Mouse (Mus musculus) forebrain, embryonic 12.5 days (tissue): ENCODE results near the gene Adamts9. TPM values are rescaled to one million over a fixed set of nuclear protein-coding genes. Genes with fewer than 3 reads are reported as not detected.

Source experiments
- ATAC-seq: fragments of 200-750 bp; cut with Nextera tagmentation; 2 replicates; pipeline ENCODE4 v1.8.0; 2017; ENCODE audit warnings: moderate TSS enrichment; ENCODE audit not compliant: low FRiP score
- H3K27ac ChIP-seq: fragments of 300-500 bp; sonication (generic); 2 replicates; pipeline ENCODE4 v1.5.1; 2016; ENCODE audit warnings: mild to moderate bottlenecking
- H3K27me3 ChIP-seq: fragments of 300-500 bp; sonication (generic); 2 replicates; pipeline ENCODE4 v1.6.1; 2016; ENCODE audit warnings: mild to moderate bottlenecking
- H3K36me3 ChIP-seq: fragments of 300-500 bp; sonication (generic); replicated peaks from 2 replicates; pipeline ENCODE4 v1.6.1; 2016; ENCODE audit warnings: mild to moderate bottlenecking
- H3K4me1 ChIP-seq: fragments of 300-500 bp; sonication (generic); 2 replicates; pipeline ENCODE4 v1.6.1; 2016
- H3K4me2 ChIP-seq: fragments of 300-500 bp; sonication (generic); 2 replicates; pipeline ENCODE4 v1.6.1; 2016; ENCODE audit warnings: mild to moderate bottlenecking, moderate library complexity
- H3K4me3 ChIP-seq: fragments of 300-500 bp; sonication (generic); replicated peaks from 2 replicates; pipeline ENCODE4 v1.5.1; 2016; ENCODE audit warnings: mild to moderate bottlenecking
- H3K9ac ChIP-seq: fragments of 300-500 bp; sonication (generic); 2 replicates; pipeline ENCODE4 v1.6.1; 2016; ENCODE audit warnings: mild to moderate bottlenecking
- H3K9me3 ChIP-seq: fragments of 300-500 bp; sonication (generic); 2 replicates; pipeline ENCODE4 v1.6.1; 2016
- WGBS: fragments of 180-500 bp; shearing (Covaris S2); methylation state at CpG from one replicate; pipeline ENCODE4 v1.1.7; 2016; 5-methylcytosine and 5-hydroxymethylcytosine counted together
- polyA plus RNA-seq: library from polyadenylated mRNA; unstranded; fragments of >200 nt; fragmentation: Nextera tagmentation; extraction: Ambion mirVana; gene quantifications from 2 replicates; pipeline ENCODE4 v1.2.1, GENCODE M21; 2016

Adamts9 gene
- polyA plus RNA-seq, 1 experiment from 2014 or later: 2.1 TPM

- no peaks in the 10 kb centered on the region for H3K4me1 ChIP-seq
- no peak for ATAC-seq
- H3K4me2 ChIP-seq: no peak overlapping the region
- H3K27ac ChIP-seq: no peak overlapping the region
- H3K9ac ChIP-seq: no peak overlapping the region
- WGBS: 89% methylated on average over 3 of the region's 3 CpGs
- no peak overlapping the region for H3K4me3 ChIP-seq
- no peaks in the 10 kb centered on the region for H3K9me3 ChIP-seq
- H3K27me3 ChIP-seq: no peaks in the 10 kb centered on the region
- no peaks in the 10 kb centered on the region for H3K36me3 ChIP-seq
Measured at GRCm38 (mm10) chr6:92910611-92911010, 32.7 kb downstream of the Adamts9 start.

DNA sequence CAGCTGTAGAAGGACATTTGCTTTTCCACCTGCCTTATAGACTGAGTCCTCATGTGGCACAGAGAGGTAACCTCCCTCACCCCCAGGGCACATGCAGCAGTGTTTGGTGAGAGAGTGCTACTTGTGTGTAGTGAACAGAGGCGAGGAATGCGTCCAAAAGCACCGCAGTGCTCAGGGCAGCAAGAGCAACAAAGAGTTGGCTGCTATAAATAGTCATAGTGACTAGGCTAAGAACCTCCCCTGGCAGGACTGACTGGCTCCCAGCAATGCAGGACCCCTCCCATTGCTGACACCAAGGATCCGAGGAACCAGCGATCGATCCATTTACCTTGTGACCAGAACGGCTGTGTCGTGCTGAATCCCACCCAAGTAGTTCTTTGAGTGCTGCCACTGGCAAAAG lies 33.9 kb downstream of the Adamts9 start:
- Histone ChIP-seq H3K27ac (no peak overlapping the region), H3K9ac (no peak overlapping the region), H3K27me3 (no peaks in the 10 kb centered on the region), H3K9me3 (no peaks in the 10 kb centered on the region), H3K4me3 (no peak overlapping the region), H3K4me1 (no peaks in the 10 kb centered on the region), H3K36me3 (no peaks in the 10 kb centered on the region), H3K4me2 (no peak overlapping the region)
- WGBS: 78% methylated on average over 8 of the region's 8 CpGs
- no peak for ATAC-seq

DNA sequence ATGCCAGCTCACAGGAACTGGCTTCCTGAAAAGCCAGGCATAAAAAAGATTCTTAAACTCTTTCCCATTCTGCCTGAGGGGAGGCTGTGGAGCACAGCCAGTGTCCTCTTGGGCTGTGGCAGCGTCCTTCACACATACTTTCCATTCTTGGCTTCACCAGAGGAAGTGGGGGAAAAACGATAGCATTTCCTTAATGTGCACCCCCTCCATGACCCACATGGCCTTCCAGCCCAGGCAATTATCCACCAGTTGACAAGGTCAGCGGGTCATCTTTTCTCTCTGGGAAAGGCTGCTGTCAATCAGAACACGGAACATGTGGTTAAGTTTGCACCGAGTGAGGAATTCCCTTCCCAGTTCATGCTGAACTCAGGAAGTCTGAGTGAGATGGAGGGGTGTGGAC lies 37.4 kb downstream of the Adamts9 start:
- no peak overlapping the region for H3K27ac ChIP-seq
- no peak overlapping the region for H3K9ac ChIP-seq
- no peaks in the 10 kb centered on the region for H3K27me3 ChIP-seq
- WGBS: 36% methylated on average over 5 of the region's 5 CpGs
- ATAC-seq: no peak
- no peaks in the 10 kb centered on the region for H3K4me1 ChIP-seq
- H3K4me2 ChIP-seq: no peak overlapping the region
- H3K4me3 ChIP-seq: no peak overlapping the region
- no peaks in the 10 kb centered on the region for H3K9me3 ChIP-seq
- no peaks in the 10 kb centered on the region for H3K36me3 ChIP-seq

GRCm38 (mm10) chr6:92904491-92904890 lies 38.8 kb downstream of the Adamts9 start:
- Histone ChIP-seq H3K9ac (no peak overlapping the region), H3K36me3 (no peaks in the 10 kb centered on the region), H3K27ac (no peak overlapping the region), H3K4me2 (no peak overlapping the region), H3K4me3 (no peak overlapping the region), H3K9me3 (no peaks in the 10 kb centered on the region), H3K27me3 (no peaks in the 10 kb centered on the region), H3K4me1 (no peaks in the 10 kb centered on the region)
- no peak for ATAC-seq
- 68% methylated on average over 2 of the region's 2 CpGs for WGBS

- 78% methylated on average over 1 of the region's 1 CpGs for WGBS
- Histone ChIP-seq H3K9me3 (no peaks in the 10 kb centered on the region), H3K4me3 (no peak overlapping the region)
Measured at GRCm38 (mm10) chr6:92904037-92904436, 39.3 kb downstream of the Adamts9 start.

GRCm38 (mm10) chr6:92891535-92891934 lies 51.8 kb downstream of the Adamts9 start:
- no peak overlapping the region for H3K4me2 ChIP-seq
- 86% methylated on average over 1 of the region's 1 CpGs for WGBS
- no peaks in the 10 kb centered on the region for H3K36me3 ChIP-seq
- no peak overlapping the region for H3K9ac ChIP-seq
- H3K4me1 ChIP-seq: no peaks in the 10 kb centered on the region
- H3K27me3 ChIP-seq: no peaks in the 10 kb centered on the region
- no peak for ATAC-seq
- H3K27ac ChIP-seq: no peak overlapping the region
- no peak overlapping the region for H3K4me3 ChIP-seq
- H3K9me3 ChIP-seq: no peaks in the 10 kb centered on the region

More at GRCm38 (mm10) chr6:92904037-92904436, 39.3 kb downstream of the Adamts9 start:
- H3K27ac ChIP-seq: no peak overlapping the region
- H3K9ac ChIP-seq: no peak overlapping the region
- no peak for ATAC-seq
- H3K27me3 ChIP-seq: no peaks in the 10 kb centered on the region
- H3K4me1 ChIP-seq: no peaks in the 10 kb centered on the region
- no peaks in the 10 kb centered on the region for H3K36me3 ChIP-seq
- H3K4me2 ChIP-seq: no peak overlapping the region

DNA sequence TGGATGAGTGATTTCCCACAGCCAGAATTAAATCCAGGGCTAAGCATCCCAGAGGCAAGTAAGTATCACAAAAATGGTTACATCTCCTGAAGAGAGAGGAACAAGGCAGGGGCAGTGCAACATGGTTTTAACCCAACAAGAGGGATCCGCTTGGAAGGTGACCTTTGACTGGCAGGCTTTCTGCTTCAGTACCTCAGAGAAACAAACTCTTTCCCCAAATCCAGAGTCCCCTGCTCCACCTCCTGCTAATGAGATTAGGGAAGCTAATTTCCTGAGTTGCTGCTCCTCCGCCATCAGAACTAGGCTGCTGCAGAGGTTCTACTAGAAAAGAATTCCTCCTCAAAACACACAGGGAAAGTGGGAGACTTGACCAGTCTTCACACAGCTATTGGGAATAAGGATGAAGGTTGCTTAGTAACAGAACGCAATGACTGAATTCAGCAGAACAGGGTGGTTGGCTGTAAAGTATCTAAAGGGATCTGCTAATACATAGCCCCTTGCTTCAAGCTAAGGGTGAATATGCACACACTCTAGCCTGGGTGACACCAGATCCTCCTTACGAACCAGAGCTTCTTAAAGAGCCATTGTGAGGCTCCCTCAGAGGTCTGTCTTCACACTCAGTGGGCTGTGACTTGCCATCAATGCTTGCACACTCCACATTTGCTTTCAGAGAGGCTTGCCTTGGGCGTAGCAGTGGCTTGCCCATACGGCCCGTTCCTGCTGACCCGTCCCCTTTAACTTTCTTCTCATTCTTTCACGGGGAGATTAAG lies 60.0 kb downstream of the Adamts9 start:
- Histone ChIP-seq H3K4me3 (no peak overlapping the region), H3K4me2 (no peak overlapping the region), H3K27me3 (0 out of 2 replicates have a peak, but pooled peaks cover 6% of the 10 kb centered on the region), H3K4me1 (peaks cover 12% of the 10 kb centered on the region), H3K9me3 (no peaks in the 10 kb centered on the region), H3K9ac (no peak overlapping the region), H3K27ac (no peak overlapping the region), H3K36me3 (no peaks in the 10 kb centered on the region)
- WGBS: 12% methylated on average over 9 of the region's 9 CpGs
- ATAC-seq: no peak

DNA sequence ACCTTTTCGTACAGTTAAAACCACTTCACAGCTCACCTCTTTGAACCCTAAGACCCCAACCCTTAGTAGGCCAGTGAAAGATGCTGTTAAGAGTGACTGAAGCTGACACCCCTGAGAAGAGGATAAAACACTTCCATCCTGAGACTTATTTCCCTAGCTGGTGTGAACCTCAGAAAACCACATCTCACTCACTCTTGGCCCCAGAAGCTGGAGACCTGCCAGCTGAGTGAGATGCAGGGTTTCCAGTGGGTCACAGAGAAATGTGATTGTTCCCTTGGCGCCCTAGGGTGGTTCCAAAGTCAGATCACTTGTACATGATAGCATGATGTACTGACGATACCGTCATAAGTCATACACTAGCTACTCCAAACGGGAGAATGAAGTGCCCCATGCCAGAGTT lies 60.8 kb downstream of the Adamts9 start:
- no peak overlapping the region for H3K4me3 ChIP-seq
- H3K36me3 ChIP-seq: no peaks in the 10 kb centered on the region
- no peak overlapping the region for H3K27ac ChIP-seq
- WGBS: 71% methylated on average over 5 of the region's 5 CpGs
- H3K27me3 ChIP-seq: 0 out of 2 replicates have a peak, but pooled peaks cover 6% of the 10 kb centered on the region
- no peak for ATAC-seq
- H3K4me1 ChIP-seq: peaks cover 12% of the 10 kb centered on the region
- no peak overlapping the region for H3K4me2 ChIP-seq
- H3K9ac ChIP-seq: no peak overlapping the region
- H3K9me3 ChIP-seq: no peaks in the 10 kb centered on the region

GRCm38 (mm10) chr6:92879700-92880265 lies 63.5 kb downstream of the Adamts9 start:
- Histone ChIP-seq H3K27me3 (0 out of 2 replicates have a peak, but pooled peaks cover 6% of the 10 kb centered on the region), H3K36me3 (no peaks in the 10 kb centered on the region), H3K9me3 (no peaks in the 10 kb centered on the region), H3K4me1 (peaks cover 12% of the 10 kb centered on the region), H3K4me3 (no peak overlapping the region), H3K4me2 (no peak overlapping the region), H3K27ac (no peak overlapping the region), H3K9ac (no peak overlapping the region)
- no peak for ATAC-seq
- WGBS: 86% methylated on average over 14 of the region's 14 CpGs

DNA sequence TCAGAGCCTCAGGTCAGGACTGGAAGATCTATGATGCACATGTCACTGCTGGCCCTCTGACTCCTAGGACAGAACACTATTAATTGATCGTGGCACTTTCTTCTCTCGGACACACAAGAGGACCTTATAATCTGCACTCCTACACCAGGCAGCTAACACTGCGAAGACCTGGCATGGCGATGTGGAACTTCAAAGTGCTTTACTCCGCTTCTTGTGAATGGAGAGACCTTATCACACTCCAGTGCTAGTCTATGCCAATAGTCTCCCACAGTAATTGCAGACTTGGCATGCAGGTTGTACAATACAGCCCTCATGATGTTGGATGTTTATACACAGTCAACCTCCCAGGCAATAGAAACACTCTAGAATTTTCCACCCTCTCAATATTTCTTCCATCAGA lies 64.5 kb downstream of the Adamts9 start:
- Histone ChIP-seq H3K4me2 (no peak overlapping the region), H3K9ac (no peak overlapping the region), H3K9me3 (no peaks in the 10 kb centered on the region), H3K27me3 (0 out of 2 replicates have a peak, but pooled peaks cover 6% of the 10 kb centered on the region), H3K27ac (no peak overlapping the region), H3K4me1 (peaks cover 12% of the 10 kb centered on the region), H3K36me3 (no peaks in the 10 kb centered on the region), H3K4me3 (no peak overlapping the region)
- WGBS: 93% methylated on average over 5 of the region's 5 CpGs
- ATAC-seq: no peak

DNA sequence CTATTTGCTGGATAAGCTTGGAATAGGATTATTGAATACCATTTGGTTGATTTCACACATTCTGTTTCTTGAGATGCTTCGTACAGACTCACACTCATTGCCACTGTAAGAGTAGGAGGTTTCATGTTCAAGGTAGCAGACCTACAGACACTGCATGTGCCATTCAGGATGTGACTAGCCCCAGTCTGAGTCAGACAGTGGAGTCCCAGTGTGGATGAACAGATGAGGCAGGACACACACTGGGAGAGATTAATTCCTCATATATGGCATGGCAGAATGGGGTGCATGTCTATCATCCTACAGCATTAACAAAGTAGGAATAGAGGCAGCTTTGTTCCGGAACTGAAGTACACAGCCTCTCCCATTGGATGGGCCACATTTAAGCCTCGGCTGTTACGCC lies 66.1 kb downstream of the Adamts9 start:
- no peak overlapping the region for H3K4me2 ChIP-seq
- H3K9ac ChIP-seq: no peak overlapping the region
- H3K36me3 ChIP-seq: no peaks in the 10 kb centered on the region
- H3K4me3 ChIP-seq: no peak overlapping the region
- no peaks in the 10 kb centered on the region for H3K4me1 ChIP-seq
- 0 out of 2 replicates have a peak, but pooled peaks cover 5% of the 10 kb centered on the region for H3K27me3 ChIP-seq
- H3K27ac ChIP-seq: no peak overlapping the region
- no peaks in the 10 kb centered on the region for H3K9me3 ChIP-seq
- 89% methylated on average over 4 of the region's 4 CpGs for WGBS
- no peak for ATAC-seq

DNA sequence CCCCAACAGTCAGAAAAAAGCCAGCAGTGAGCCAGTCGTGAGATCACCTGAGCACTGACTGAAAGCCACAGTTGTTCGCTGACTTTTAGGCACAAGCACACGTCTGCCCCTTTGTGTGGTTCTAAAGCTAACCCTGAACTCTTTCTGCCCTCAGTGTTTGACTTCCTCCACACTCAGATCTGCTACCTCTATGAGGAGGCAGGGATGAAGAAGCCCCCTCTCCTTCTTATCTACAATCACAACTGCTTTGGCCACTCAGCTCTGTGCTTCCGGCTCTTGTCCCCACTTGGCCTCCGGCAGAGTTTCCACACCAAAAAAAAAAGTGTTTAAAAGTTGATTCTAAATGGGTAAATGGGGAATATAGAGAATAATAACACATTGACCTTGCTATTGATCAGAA lies 67.2 kb downstream of the Adamts9 start:
- Histone ChIP-seq H3K4me2 (no peak overlapping the region), H3K27me3 (no peaks in the 10 kb centered on the region), H3K36me3 (no peaks in the 10 kb centered on the region), H3K4me1 (no peaks in the 10 kb centered on the region; the same call in 1 of the 2 replicates), H3K4me3 (no peak overlapping the region), H3K9ac (no peak overlapping the region), H3K9me3 (no peaks in the 10 kb centered on the region), H3K27ac (no peak overlapping the region)
- no peak for ATAC-seq
- WGBS: 85% methylated on average over 5 of the region's 5 CpGs

DNA sequence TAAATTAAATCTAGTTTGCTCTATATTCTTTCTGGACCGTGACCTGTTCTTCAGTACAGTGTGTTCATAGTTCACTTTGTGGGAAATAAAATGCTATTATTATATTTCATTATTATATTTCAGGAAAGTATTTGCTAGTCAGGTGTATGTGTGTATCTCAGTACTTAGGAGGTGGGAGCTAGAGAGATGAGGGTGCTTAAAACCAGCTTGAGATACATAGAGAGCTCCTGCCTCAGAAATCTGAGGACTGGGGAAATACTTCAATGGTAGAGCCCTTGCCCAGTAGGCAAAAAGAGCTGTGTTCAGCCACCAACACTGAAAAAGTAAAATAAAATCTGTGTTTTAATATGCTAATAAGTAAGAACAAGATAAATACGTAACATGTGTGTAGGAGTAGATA lies 68.0 kb downstream of the Adamts9 start:
- no peaks in the 10 kb centered on the region for H3K36me3 ChIP-seq
- no peak overlapping the region for H3K4me3 ChIP-seq
- ATAC-seq: no peak
- no peak overlapping the region for H3K4me2 ChIP-seq
- no peak overlapping the region for H3K9ac ChIP-seq
- no peaks in the 10 kb centered on the region; the same call in 1 of the 2 replicates for H3K4me1 ChIP-seq
- H3K27ac ChIP-seq: no peak overlapping the region
- WGBS: 89% methylated on average over 2 of the region's 2 CpGs
- no peaks in the 10 kb centered on the region for H3K27me3 ChIP-seq
- H3K9me3 ChIP-seq: no peaks in the 10 kb centered on the region
